20 mouse cellular contexts compared by ENCODE assay signal in genomic region chr17:24630072-24630471, GRCm38 (mm10). TPM values are rescaled to one million over a fixed set of nuclear protein-coding genes. Genes with fewer than 3 reads are reported as not detected.
A peak's percentile ranks its signal among the peaks of the same experiment; 100 is the strongest.
DNase-seq lines count a peak whose midpoint lies in the region.
"Had no signal": no experiment of that assay in that cellular context is flagged by ENCODE, and none has a peak within 500 bp of the region (broad histone marks: within the 10 kb centered on the region; RNA-seq: fewer than 3 reads in every experiment).

No protein-coding gene starts in this region.

- peak; percentile 30 to 43 for DNase-seq in left cerebral cortex, adult 18-20 months (ENCODE audit: low spot score in 2 of 2)
- no peak for DNase-seq in left cerebral cortex, postnatal 10 days (ENCODE audit: extremely low spot score in 1 of 2, low spot score in 2 of 2)
- peak; percentile 82 for DNase-seq in brain, adult 2 months (ENCODE audit: low read depth, low spot score)
- peak; percentile 86 for DNase-seq in layer of hippocampus, adult 11-12 months (ENCODE audit: low spot score)
- DNase-seq in layer of hippocampus, postnatal 10 days (ENCODE audit: low spot score in 2 of 2): peak; percentile 46 to 56
- DNase-seq in urinary bladder, postnatal 36 days (ENCODE audit: low spot score in 2 of 2): no peak
- no peak for DNase-seq in heart, postnatal 4 days
- no peak for DNase-seq in adrenal gland, adult (ENCODE audit: inconsistent age in 2 of 2, low spot score in 1 of 2)
- DNase-seq: adrenal gland, adult 2 months; cerebellum, adult 11-12 months; cerebellum, postnatal 10 days; gastrocnemius, postnatal 36 days; heart, adult 2 months; kidney, postnatal 25 days; lung, embryonic 14.5 days; lung, postnatal 36 days had no signal

- intact Hi-C loops in left cerebral cortex, postnatal 10 days (cut with DNase I): no loop called here

RNA-seq across cellular contexts. Expression of gene Tsc2, which starts 2.4 kb away (rescaled TPM):
- 100 to 1,000 TPM; 136 to 153 TPM for total RNA-seq in left cerebral cortex, adult 18-20 months (2021)
- total RNA-seq in left cerebral cortex, postnatal 10 days (2021): 100 to 1,000 TPM; 130 to 143 TPM
- total RNA-seq in layer of hippocampus, postnatal 10 days (2021): 100 to 1,000 TPM; 171 to 176 TPM
- 10 to 100 TPM; 82.9 to 87.9 TPM for total RNA-seq in heart, postnatal 4 days (2021)

RNA-seq across cellular contexts. Expression of gene Nthl1, which starts 2.4 kb away (rescaled TPM):
- 1 to 10 TPM; 4.1 to 7.4 TPM for total RNA-seq in left cerebral cortex, adult 18-20 months (2021)
- total RNA-seq in left cerebral cortex, postnatal 10 days (2021): 1 to 10 TPM; 4.6 to 5.9 TPM
- 1 to 10 TPM; 4.9 to 7.8 TPM for total RNA-seq in layer of hippocampus, postnatal 10 days (2021)
- 1 to 10 TPM; 4.0 TPM for total RNA-seq in heart, postnatal 4 days (2021)
- total RNA-seq: monocyte, adult 5-6 weeks had no signal

RNA-seq across cellular contexts. Expression of gene Slc9a3r2, which starts 20.1 kb away (rescaled TPM):
- 10 to 100 TPM; 47.3 to 52.7 TPM for total RNA-seq in left cerebral cortex, adult 18-20 months (2021)
- total RNA-seq in left cerebral cortex, postnatal 10 days (2021): 10 to 100 TPM; 55.0 to 55.2 TPM
- total RNA-seq in layer of hippocampus, postnatal 10 days (2021): 10 to 100 TPM; 48.5 to 49.4 TPM
- 10 to 100 TPM; 61.8 to 75.0 TPM for total RNA-seq in heart, postnatal 4 days (2021)

RNA-seq across cellular contexts. Expression of gene Npw, which starts 28.2 kb away (rescaled TPM):
- 1 to 10 TPM; 2.1 TPM for total RNA-seq in left cerebral cortex, adult 18-20 months (2021)
- total RNA-seq in left cerebral cortex, postnatal 10 days (2021): not detected
- 1 to 10 TPM; 1.3 to 1.6 TPM for total RNA-seq in layer of hippocampus, postnatal 10 days (2021)
- total RNA-seq in heart, postnatal 4 days (2021): not detected
- total RNA-seq: adrenal gland, adult 2 months; adrenal gland, postnatal 4 days; gastrocnemius, postnatal 36 days; heart, adult 2 months; heart, postnatal 25 days; monocyte, adult 5-6 weeks; neutrophil, adult 5-6 weeks had no signal

RNA-seq across cellular contexts. Expression of gene Zfp598, which starts 39.4 kb away (rescaled TPM):
- total RNA-seq in left cerebral cortex, adult 18-20 months (2021): 10 to 100 TPM; 41.4 to 45.5 TPM
- 10 to 100 TPM; 37.2 to 38.1 TPM for total RNA-seq in left cerebral cortex, postnatal 10 days (2021)
- total RNA-seq in layer of hippocampus, postnatal 10 days (2021): 10 to 100 TPM; 40.1 to 43.6 TPM
- total RNA-seq in heart, postnatal 4 days (2021): 10 to 100 TPM; 26.0 to 26.6 TPM

Comparison
In these comparisons a context has a peak if more than half of its experiments do, and no peak if none do; other contexts are left out.
1. DNase-seq: peak in left cerebral cortex, adult 18-20 months (2 of 2), brain, adult 2 months (single experiment), layer of hippocampus, adult 11-12 months (single experiment) and layer of hippocampus, postnatal 10 days (2 of 2); none in left cerebral cortex, postnatal 10 days (0 of 2), urinary bladder, postnatal 36 days (0 of 2), heart, postnatal 4 days (single experiment) and adrenal gland, adult (0 of 2).